Mouse (Mus musculus): ENCODE measurements around the gene Mtch1. TPM values are rescaled to one million over a fixed set of nuclear protein-coding genes. Genes with fewer than 3 reads are reported as not detected.
"Not testable (repeated sequence)": the region's sequence is repeated elsewhere in the genome, so short reads cannot be mapped to it uniquely, and the experiment has no call there.

Gene Mtch1
- 234 and 286 TPM in 2 replicates for polyA plus RNA-seq (2016; fragmentation: Nextera tagmentation; extraction: Ambion mirVana)

DNA sequence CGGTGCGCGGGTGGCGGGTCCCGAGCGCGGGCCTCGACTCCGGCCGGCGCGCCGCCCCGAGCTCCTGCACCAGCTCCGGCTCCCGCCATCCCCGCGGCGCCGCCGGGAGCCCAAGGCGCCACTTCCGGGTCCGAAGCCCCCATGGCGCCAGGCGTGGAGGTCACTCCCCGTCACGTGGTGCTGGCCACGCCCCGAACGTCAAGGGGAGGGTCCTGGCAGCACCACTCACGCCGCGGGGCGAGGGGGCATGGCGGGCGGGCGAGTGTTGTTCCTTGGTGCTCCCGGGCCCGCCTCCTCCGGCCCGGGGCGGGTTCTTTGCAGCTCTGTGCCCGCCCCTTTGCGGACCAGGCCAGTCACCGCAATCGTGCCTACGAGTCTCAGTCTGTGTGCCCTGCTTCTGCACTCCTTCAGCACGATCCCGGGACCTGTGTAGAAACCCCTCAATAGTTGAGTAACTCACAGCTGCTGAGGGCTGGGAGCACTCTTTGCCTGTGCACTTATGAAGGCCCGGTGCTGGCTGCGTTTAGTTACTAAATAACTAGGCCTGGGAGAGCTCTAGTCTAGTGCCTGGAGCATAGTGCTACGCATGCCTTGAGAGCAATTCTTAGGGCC is at the start of gene Mtch1:
TSS of gene Mtch1 (minus strand) at position 290 of the 612 bp plus-strand sequence.
- H3K27me3 ChIP-seq (ENCODE audit: low read depth, poor library complexity, severe bottlenecking), result no peaks in the 10 kb centered on the region
- H3K4me1 ChIP-seq, result peaks cover 29% of the 10 kb centered on the region
- peak within 1 kb of the TSS; percentile 76 for H3K4me3 ChIP-seq
- peaks cover 27% of the 10 kb centered on the region for H3K36me3 ChIP-seq
- peak within 1 kb of the TSS; percentile 94 for H3K27ac ChIP-seq
- no peaks in the 10 kb centered on the region for H3K9me3 ChIP-seq (replicated peaks)
- WGBS, result under 1% methylated on average over 53 of the region's 53 CpGs
- peak; percentile 100 for DNase-seq (ENCODE audit: low spot score)

DNA sequence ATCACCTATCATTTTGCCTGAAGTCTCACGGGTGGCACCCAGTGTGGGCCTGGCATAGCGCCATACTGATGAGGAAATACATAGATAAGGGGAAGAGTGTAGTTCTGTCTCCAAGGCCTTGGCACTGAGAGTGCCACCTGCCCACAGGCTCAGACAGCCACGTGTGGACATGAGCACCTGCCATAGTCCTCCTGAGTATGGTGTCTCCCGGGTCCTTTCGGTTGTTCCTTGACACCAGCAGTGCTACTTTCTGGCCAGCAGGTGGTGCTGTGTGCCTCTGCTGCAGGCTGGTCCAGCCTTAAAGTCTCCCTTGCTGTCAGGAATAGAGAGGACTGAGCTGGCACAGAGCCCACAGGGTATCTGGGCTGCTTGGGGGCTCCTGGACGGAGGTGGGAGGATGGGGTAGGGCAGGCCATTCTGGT is 49.1 kb upstream of the Mtch1 start:
- Histone ChIP-seq H3K4me1 (peaks cover 51% of the 10 kb centered on the region), H3K27me3 (ENCODE audit: low read depth, poor library complexity, severe bottlenecking) (no peaks in the 10 kb centered on the region), H3K9me3 (replicated peaks) (no peaks in the 10 kb centered on the region), H3K4me3 (peak overlapping the region; percentile 33), H3K27ac (peak overlapping the region; percentile 95), H3K36me3 (no peaks in the 10 kb centered on the region)
- DNase-seq (ENCODE audit: low spot score), result peak; percentile 91
- WGBS, result 18% methylated on average over 6 of the region's 6 CpGs

DNA sequence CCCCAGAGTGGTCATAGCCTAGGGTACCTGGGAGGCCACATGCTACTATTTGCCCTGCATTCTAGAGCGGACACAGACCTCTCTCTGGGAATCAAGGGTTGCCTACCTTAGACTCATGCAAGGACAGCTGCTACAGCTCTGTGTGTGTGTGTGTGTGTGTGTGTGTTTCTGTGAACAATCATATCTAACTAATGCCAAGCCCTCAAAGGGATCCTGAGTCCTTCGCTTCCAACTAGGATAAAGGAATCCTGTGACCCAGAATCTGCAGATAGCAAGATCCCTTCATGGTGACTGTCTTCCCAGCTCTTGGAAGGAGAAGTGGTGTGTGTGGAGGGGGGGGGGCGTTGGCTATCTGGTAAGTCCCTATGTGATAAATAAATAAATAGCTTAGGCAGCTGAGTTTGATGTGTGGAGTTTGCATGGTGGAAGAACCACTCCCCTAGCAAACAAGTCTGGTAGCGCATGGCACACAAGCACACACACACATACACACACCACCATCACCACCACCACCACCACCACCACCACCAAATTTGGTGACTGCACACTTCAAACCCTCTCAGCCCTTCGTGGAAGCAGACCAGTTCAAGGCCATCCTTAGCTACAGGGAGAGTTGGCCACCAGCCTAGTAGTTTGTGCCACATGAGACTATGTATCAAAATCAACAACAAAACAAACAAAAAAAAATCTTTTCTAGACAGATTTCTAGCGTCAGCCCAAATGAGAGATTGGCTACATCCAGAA is 48.5 kb upstream of the Mtch1 start:
- no peak for DNase-seq (ENCODE audit: low spot score)
- WGBS, result 65% methylated on average over 6 of the region's 6 CpGs
- no peak overlapping the region for H3K27ac ChIP-seq
- H3K36me3 ChIP-seq, result no peaks in the 10 kb centered on the region
- peaks cover 44% of the 10 kb centered on the region for H3K4me1 ChIP-seq
- H3K27me3 ChIP-seq (ENCODE audit: low read depth, poor library complexity, severe bottlenecking), result no peaks in the 10 kb centered on the region
- no peaks in the 10 kb centered on the region for H3K9me3 ChIP-seq (replicated peaks)
- H3K4me3 ChIP-seq, result 0 out of 2 replicates have a peak overlapping the region, but pooled peaks have one; percentile 33

DNA sequence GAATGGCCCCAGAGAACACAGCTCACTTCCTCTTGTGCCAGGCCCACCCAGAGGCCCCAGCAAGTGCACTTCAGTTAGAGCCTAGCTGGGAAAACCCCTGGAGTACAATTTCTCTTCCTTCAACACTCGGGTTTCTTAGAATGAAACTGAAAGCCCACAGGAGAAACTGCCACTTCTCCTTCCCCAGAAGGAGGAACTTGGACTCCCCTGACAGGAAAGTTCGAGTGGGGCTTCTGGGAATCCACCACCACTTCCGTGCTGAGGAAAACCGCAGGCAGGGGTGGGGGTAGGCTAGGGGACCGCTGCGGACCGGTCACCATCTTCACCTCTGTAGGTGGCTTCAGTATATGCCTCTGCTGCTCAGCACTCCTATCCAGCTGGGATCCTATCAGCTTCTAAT is 47.6 kb upstream of the Mtch1 start:
- 70% methylated on average over 7 of the region's 7 CpGs for WGBS
- Histone ChIP-seq H3K27ac (no peak overlapping the region; the same call in 1 of the 2 replicates), H3K9me3 (replicated peaks) (no peaks in the 10 kb centered on the region), H3K36me3 (no peaks in the 10 kb centered on the region), H3K4me1 (peaks cover 38% of the 10 kb centered on the region), H3K4me3 (no peak overlapping the region), H3K27me3 (ENCODE audit: low read depth, poor library complexity, severe bottlenecking) (no peaks in the 10 kb centered on the region)
- DNase-seq (ENCODE audit: low spot score), result no peak

DNA sequence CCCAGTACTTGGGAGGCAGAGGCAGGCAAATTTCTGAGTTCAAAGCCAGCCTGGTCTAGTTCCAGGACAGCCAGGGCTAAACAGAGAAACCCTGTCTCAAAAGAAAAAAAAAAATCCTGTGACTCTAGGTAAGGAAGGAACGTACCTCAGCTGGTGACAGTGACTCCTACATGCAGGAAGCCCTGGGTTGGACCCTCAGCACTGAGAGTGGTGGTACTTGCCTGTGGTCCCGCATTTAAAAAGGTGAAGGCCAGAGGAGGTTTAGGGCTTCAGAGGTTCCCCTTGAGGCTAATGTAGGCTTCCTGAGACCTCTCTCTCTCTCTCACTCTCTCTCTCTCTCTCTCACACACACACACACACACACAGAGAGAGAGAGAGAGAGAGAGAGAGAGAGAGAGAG is 47.0 kb upstream of the Mtch1 start:
- WGBS, result 76% methylated on average over 2 of the region's 2 CpGs
- not testable (repeated sequence) for H3K9me3 ChIP-seq (replicated peaks); H3K4me3 ChIP-seq; H3K36me3 ChIP-seq; DNase-seq (ENCODE audit: low spot score); H3K27me3 ChIP-seq (ENCODE audit: low read depth, poor library complexity, severe bottlenecking); H3K27ac ChIP-seq
- H3K4me1 ChIP-seq, result peaks cover 32% of the 10 kb centered on the region

DNA sequence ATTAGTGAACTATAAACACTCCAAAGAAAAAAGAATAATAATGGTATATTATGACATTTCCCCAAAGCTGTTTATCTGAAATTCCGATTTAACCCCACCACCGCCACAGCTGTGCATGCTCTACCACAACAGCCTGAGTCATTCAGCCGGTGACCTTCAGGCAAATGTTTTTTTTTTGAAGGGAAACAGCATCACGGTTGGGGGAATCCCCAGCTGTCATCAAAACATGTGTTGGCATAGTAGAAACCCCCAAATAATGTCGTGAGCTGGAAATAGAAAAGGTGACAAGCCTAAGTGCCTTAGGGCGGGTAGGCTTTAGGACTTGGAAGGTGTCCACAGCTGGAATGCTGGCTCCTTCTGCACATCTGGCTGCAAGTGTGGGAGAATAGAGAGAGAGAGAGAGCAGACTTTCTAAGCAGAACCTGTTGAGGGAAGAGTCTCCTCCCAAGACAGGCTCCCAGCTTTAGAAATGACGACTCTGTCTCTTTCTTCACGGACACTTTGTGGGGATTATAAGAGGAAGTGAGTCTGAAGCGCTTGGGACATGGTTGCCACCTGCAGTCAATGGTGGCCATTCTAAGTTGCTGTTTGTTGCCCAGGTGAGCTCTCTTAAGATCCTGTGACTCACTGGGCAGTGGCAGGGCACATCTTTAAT is 46.5 kb upstream of the Mtch1 start:
- Histone ChIP-seq H3K4me3 (no peak overlapping the region), H3K9me3 (replicated peaks) (no peaks in the 10 kb centered on the region), H3K4me1 (peaks cover 28% of the 10 kb centered on the region), H3K36me3 (no peaks in the 10 kb centered on the region), H3K27ac (no peak overlapping the region), H3K27me3 (ENCODE audit: low read depth, poor library complexity, severe bottlenecking) (no peaks in the 10 kb centered on the region)
- 74% methylated on average over 9 of the region's 9 CpGs for WGBS
- no peak for DNase-seq (ENCODE audit: low spot score)

DNA sequence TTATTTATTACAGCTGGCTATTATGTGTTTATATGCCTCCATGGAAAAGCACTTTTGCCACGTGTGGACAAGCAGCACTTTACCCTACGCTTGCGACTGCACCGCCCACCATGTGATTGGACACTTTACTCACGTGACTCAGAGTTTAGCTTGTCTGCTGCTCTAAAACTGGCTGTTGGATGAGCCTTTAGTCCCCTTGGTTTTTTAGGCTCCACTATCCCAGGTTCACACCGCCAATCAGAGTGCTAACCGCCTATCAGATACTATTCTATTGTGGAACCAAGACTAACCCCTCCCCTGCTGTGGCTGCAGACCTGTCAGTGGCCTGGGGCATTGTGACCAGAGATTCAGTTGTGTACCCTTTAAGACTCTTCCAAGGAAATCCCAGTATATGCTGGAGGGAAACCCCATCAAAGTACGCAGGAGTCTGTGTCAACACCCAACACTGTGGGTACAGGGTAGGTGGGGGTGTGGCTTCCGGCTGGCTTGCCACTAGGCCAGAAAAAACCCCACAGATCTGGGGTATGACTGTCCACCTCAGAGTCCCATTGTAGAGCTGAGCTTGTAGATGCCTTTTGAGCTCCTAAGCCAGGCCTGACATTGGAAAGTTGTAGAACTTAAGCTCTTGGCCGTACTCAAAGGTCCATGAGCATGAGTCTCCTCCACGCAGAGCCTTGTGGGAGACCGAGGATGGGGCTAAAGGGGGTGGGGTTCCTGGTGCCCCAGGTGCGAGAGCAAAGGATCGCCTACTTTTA is 45.8 kb upstream of the Mtch1 start:
- Histone ChIP-seq H3K9me3 (replicated peaks) (no peaks in the 10 kb centered on the region), H3K27me3 (ENCODE audit: low read depth, poor library complexity, severe bottlenecking) (no peaks in the 10 kb centered on the region), H3K4me1 (peaks cover 24% of the 10 kb centered on the region), H3K4me3 (no peak overlapping the region), H3K27ac (no peak overlapping the region), H3K36me3 (no peaks in the 10 kb centered on the region)
- WGBS, result 77% methylated on average over 14 of the region's 14 CpGs
- DNase-seq (ENCODE audit: low spot score), result no peak

DNA sequence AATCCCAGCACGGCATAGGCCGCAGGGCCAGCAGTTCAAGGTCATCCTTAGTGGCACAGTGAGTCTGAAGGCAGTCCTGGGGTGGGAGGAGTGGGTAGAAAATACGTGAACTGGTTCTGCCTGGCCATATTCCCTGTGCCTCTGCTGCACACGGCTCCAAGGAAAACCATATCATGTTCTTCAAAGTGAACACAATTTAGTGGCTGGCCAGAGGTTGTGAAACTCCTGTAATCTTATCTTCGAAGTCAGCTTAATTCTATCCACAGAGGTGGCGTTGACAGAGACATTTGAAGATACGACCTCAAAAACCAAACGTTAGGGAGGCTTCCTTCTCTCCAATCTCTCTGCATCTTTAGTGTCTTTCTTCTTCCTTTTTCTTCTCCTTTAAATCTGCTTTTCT is 43.5 kb upstream of the Mtch1 start:
- DNase-seq (ENCODE audit: low spot score), result no peak
- Histone ChIP-seq H3K36me3 (no peaks in the 10 kb centered on the region), H3K4me1 (peaks cover 4% of the 10 kb centered on the region; the same call in 1 of the 2 replicates), H3K27me3 (ENCODE audit: low read depth, poor library complexity, severe bottlenecking) (no peaks in the 10 kb centered on the region), H3K4me3 (no peak overlapping the region), H3K9me3 (replicated peaks) (no peaks in the 10 kb centered on the region), H3K27ac (no peak overlapping the region)
- 89% methylated on average over 8 of the region's 8 CpGs for WGBS

DNA sequence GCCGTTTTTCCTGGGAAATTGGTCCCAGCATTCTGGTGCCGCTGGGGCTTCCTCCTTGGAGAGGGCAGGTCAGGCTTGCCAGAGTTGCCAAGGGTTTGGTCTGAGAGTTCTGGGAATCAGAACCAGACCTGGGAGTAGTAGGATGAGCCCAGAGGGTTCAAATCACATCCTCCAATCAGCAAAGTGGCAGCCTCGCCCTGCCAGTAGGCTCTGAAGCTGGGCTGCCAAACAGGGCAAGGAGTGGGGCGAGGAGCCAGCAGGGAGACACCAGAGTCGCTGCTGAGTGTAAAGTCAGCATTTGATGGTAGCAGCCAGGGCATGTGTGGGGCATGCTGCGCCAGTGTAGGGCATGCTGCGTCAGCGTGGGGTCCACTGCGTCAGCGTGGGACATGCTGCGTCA is 41.2 kb upstream of the Mtch1 start:
- peaks cover 12% of the 10 kb centered on the region for H3K4me1 ChIP-seq
- peak overlapping the region; percentile 8; the same call in 1 of the 2 replicates for H3K27ac ChIP-seq
- no peak overlapping the region for H3K4me3 ChIP-seq
- no peaks in the 10 kb centered on the region for H3K9me3 ChIP-seq (replicated peaks)
- no peak for DNase-seq (ENCODE audit: low spot score)
- 82% methylated on average over 11 of the region's 11 CpGs for WGBS
- no peaks in the 10 kb centered on the region for H3K27me3 ChIP-seq (ENCODE audit: low read depth, poor library complexity, severe bottlenecking)
- H3K36me3 ChIP-seq, result no peaks in the 10 kb centered on the region

DNA sequence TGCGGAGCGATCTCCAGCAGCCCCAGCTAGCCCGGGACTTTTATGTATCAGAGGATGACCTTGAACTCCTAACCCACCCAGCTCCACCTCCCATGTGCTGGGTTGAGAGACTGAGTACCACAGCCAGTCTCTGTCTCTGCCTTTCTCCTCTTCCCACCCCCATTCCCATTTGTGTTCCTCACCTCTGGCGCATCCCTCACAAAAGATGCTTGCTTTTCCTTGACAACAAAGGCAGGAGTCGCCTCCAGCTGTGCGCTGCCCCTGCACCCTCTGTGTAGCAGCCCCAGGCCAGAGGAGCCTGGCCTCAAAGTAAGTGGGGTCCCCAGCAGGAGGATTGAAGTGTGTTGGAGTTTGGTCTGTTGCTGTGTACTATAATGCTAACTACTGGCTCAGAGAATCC is 38.0 kb upstream of the Mtch1 start:
- no peak for DNase-seq (ENCODE audit: low spot score)
- Histone ChIP-seq H3K27ac (no peak overlapping the region), H3K9me3 (replicated peaks) (no peaks in the 10 kb centered on the region), H3K36me3 (no peaks in the 10 kb centered on the region), H3K4me3 (no peak overlapping the region), H3K27me3 (ENCODE audit: low read depth, poor library complexity, severe bottlenecking) (no peaks in the 10 kb centered on the region), H3K4me1 (peaks cover 12% of the 10 kb centered on the region)
- WGBS, result 39% methylated on average over 6 of the region's 6 CpGs

DNA sequence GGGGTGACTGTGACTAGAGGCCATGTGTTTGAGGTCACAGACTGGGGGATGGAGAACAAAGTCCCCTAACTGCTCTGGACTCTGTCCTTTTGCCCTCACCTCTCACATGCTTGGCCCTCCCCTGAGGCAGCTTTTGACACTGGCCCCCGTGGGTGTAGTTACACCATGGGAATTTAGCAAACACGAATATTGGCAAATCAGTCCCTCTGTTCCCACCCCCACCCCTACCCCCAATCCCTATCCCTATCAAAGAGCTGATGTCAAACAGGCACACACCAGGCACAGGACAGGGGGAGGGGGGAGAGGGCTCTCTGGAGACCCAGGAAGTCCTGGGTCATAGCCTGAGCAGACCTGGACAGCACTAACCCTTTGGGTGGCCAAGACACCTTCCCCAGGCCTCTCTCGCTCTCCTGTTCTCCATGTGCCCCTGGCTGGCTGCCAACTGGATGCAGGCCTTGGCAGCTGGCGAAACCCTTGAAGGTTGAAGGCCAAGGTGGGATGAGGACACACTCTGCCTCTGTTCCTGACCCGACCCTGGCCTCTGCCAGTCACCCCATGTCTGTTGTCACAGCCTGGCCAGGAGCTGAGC is 37.2 kb upstream of the Mtch1 start:
- Histone ChIP-seq H3K27me3 (ENCODE audit: low read depth, poor library complexity, severe bottlenecking) (no peaks in the 10 kb centered on the region), H3K36me3 (no peaks in the 10 kb centered on the region), H3K4me1 (peaks cover 12% of the 10 kb centered on the region), H3K4me3 (no peak overlapping the region), H3K9me3 (replicated peaks) (no peaks in the 10 kb centered on the region), H3K27ac (no peak overlapping the region)
- 59% methylated on average over 5 of the region's 5 CpGs for whole genome bisulfite sequencing
- DNase-seq (ENCODE audit: low spot score), result no peak

DNA sequence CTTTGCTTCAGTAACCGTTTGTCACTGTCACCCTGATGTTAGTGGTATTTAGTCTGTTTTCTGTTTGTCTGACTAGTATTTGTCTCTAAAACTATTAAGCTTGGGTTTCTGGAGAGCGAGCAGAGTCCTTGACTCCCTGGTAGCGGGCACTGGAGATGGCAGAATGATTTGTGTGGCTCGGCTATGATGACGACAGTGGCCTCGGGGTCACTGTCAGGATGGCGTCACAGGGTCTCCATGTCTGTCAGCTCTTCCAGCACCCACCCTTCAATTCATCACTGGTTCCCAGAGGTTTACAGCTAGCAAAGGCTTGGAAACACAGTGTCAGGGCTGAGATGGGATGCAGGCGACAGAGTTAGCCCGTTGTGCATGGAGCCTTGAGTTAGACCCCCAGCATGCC is 36.2 kb upstream of the Mtch1 start:
- H3K27ac ChIP-seq, result no peak overlapping the region
- no peaks in the 10 kb centered on the region for H3K27me3 ChIP-seq (ENCODE audit: low read depth, poor library complexity, severe bottlenecking)
- peaks cover 8% of the 10 kb centered on the region for H3K4me1 ChIP-seq
- no peak for DNase-seq (ENCODE audit: low spot score)
- H3K36me3 ChIP-seq, result no peaks in the 10 kb centered on the region
- 65% methylated on average over 9 of the region's 9 CpGs for WGBS
- H3K9me3 ChIP-seq (replicated peaks), result no peaks in the 10 kb centered on the region
- H3K4me3 ChIP-seq, result no peak overlapping the region; the same call in 1 of the 2 replicates

Measured in limb, embryonic 10.5 days (tissue).